Mouse (Mus musculus) forelimb bud, embryonic 11.5 days (tissue): Measurements from ENCODE around the gene Sun5.
"Not testable (repeated sequence)": the region's sequence is repeated elsewhere in the genome, so short reads cannot be mapped to it uniquely, and the experiment has no call there.

Experiments used
- DNase-seq: peaks from one replicate; pipeline ENCODE4 v3.0.0-alpha.2; 2012; ENCODE audit warnings: low read depth, low spot score

The Sun5 gene

GRCm38 (mm10) chr2:153870984-153871383 lies at the start of gene Sun5:
Gene Sun5 (minus strand): TSS chr2:153871084.
- DNase-seq: no peak

DNA sequence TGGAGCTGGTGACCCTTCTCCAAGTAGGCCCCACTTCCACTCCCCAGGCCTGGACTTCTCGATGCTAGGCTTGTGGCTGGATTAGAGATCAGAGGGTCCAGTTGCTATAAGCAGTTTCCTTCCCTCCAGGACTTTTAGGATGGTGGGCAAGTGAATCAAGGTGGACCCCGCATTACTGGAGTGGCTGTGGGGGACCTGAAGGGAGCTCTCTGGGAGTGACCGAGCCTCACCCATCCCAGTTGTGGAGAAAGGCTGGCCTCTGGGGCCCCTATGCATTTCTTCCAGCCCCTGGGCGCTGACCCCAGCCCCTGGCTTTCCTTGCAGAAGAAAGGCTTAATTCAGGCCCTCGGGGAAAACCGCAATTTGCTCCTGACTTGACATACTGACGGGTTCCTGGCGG lies 47.0 kb upstream of the Sun5 start, which contains the start of gene Bpifb3:
Gene Bpifb3, plus strand, starts transcription at position 301 of the 400 bp plus-strand sequence.
- no peak for DNase-seq

DNA sequence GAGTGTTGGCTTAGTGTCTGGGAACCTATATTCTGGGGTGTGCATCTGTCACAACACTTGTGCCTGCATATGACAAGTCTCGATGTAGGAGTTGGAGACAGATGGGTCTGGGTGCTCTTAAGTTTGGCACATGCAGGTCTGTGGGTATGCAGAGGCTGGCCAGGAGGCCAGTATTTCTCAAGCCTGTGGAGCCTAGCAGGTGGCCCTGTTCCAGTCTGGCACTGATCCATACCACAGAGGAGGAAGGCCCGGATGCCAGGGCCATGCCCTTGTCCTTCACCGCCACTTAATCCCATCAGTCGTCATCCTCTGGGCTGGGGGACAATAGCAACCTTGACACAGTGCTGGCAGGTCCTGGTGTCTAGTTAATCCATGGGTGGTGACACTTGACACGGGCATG lies 43.3 kb upstream of the Sun5 start:
- no peak for DNase-seq

DNA sequence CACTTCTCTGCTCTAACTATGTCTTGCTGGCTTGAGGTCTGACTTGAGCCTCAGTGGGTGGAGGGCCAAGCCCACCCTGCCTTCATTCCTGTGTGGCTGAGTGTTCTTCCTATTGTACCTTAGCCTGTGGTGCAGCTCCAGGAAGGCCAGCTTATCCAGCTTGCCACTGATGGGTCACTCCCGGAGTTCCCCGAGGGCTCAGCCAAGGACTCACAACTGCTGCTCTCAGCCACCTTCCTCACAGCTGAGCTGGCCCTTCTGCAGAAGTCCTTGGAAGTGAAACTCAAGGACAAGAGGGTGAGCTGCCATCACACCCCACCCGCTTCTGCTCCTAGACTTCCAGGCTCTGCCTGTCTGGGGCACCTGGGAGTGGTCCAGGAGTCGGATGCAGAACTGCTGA lies 35.7 kb upstream of the Sun5 start:
- DNase-seq: no peak

GRCm38 (mm10) chr2:153902726-153903125 lies 31.8 kb upstream of the Sun5 start:
- DNase-seq: no peak

DNA sequence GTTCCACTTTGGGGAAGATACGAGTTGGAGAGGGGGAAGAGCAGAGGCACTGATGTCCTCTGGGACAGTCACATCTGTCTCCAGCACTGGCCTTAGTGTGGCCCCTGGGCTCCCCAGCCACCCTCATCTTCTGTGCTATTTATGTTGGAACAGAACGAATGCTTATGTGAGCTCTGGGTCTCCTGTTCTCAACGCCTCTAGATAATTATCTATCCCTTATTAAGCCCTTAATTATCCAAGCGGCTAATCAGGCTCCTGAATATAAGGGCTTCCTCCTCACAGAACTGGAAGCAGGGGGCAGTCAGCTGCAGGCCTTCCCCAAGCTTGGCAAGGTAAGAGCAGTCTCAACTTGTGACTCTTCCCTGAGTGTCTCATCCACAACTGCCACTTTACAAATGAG lies 29.2 kb upstream of the Sun5 start, which contains the start of gene Bpifb6:
Gene Bpifb6, plus strand, starts transcription at position 301 of the 400 bp plus-strand sequence.
- DNase-seq: no peak

GRCm38 (mm10) chr2:153899111-153899510 lies 28.2 kb upstream of the Sun5 start:
- no peak for DNase-seq

DNA sequence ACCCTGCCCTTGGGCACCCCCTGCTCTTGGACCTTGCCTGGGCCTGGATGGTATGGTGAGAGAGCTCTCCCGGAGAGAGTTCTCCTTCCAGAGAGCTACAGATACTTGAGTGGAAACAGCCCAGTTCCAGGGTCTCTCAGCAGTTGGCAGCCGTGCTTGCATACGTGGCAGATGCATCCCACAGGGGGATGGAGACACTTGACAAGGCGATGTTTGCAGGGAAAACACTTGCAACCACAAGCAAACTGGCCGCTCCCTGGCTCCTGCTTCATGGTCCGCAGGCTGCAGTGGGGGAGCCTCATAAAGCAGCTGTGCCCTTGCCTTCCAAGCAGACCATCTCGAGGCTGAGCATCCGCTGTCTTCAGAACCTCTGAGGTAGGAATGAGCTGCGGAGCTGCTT lies 3.9 kb upstream of the Sun5 start, which contains the start of gene Bpifb2:
Gene Bpifb2, plus strand, starts transcription at position 301 of the 400 bp plus-strand sequence.
- no peak for DNase-seq

GRCm38 (mm10) chr2:153861960-153862359 lies 8.9 kb downstream of the Sun5 start:
- DNase-seq: no peak

DNA sequence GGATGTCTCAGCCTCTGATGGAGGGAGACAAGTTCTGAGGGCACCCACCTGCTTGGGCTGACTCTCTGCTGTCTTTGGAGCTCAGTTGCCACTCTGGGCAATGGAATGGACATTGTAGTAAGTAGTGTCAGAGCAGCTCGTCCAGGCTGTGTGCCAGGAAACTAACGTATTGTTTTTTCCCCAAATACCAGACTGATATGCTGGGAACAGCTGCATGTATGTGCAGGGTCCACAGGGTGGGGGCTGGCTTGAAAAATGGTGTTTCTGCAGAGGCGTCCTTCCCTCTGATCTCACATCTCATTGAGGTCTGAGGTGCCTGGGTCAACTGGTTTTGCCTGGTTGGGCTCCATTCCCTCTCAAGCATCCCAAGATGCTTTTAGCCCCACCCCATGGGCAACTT lies 10.2 kb downstream of the Sun5 start:
- DNase-seq: no peak

GRCm38 (mm10) chr2:153860315-153860714 lies 10.6 kb downstream of the Sun5 start:
- no peak for DNase-seq

DNA sequence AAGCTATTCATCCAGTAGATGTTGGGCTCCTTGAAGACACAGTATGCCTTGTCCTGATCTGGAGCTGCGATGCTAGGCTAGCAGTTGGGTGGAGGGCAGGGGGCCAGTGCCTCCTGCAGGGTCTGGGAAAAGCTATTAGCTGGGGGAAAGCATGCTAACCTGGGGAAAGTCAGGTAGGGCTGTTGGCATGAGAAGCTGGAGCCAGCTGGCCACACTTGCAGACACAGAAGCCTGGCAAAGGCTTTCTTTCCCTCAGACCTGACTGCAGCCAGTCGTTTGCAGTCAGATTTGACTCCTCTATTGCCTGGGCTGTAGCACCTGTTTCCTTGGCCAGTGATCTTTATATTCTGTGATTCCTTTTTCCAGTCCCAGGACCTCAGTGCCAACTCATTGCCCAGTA lies 11.3 kb downstream of the Sun5 start:
- DNase-seq: no peak

GRCm38 (mm10) chr2:153853544-153853943 lies 17.3 kb downstream of the Sun5 start:
- DNase-seq: no peak

GRCm38 (mm10) chr2:153851030-153851360 lies 19.9 kb downstream of the Sun5 start:
- DNase-seq: peak; percentile 42

DNA sequence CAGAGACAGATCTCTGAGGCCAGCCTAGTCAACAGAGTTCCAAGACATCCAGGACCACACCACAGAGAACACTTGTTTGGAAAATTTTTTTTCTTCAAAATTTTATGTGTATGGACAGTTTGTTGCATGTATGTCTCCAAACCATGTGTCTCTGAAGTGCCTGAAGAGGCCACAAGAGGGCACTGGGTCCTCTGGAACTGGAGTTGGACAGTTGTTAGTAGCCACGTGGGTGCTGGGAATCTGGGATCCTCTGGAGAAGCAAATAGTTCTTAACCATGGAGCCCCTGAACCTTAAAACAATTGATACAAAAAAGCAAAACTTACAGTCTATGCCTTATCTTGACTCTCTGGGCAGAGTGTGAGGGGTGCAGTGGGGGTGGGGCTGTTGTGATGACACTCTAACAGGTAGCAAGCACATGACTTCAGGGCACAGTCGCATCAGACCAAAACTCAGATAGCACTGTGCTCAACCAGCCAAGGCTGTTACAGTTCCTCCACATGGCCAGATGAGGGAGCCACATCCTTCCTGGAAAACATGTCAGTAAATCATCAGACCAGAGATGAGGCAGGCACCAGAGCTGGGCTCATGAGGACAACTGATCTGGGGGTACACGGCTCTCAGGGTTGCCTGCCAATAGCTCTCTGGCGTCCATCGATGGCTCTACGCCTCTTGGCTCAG lies 20.4 kb downstream of the Sun5 start:
- DNase-seq: no peak

GRCm38 (mm10) chr2:153848389-153848788 lies 22.5 kb downstream of the Sun5 start:
- no peak for DNase-seq

DNA sequence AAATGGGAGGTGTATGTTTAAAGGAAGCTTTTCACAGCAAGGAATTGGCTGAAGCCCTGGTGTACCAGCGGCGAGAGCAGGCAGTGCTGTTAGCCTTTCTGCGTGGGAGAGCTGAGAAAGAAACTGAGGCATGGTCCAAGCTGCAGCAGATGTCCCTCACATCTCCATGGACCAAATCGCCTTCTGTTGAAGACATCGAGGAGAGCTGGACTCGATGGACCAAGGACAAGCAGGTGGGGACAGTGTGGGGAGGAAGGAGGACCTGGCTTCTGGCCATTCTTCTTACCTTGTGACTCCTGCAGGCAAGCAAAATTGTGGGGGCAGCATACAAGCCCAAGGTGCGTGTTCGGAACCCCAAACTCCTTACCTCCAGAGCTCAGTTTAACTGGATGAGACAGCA lies 28.0 kb downstream of the Sun5 start:
- no peak for DNase-seq

- DNase-seq: no peak
Observed at GRCm38 (mm10) chr2:153833291-153833690, 37.6 kb downstream of the Sun5 start.

DNA sequence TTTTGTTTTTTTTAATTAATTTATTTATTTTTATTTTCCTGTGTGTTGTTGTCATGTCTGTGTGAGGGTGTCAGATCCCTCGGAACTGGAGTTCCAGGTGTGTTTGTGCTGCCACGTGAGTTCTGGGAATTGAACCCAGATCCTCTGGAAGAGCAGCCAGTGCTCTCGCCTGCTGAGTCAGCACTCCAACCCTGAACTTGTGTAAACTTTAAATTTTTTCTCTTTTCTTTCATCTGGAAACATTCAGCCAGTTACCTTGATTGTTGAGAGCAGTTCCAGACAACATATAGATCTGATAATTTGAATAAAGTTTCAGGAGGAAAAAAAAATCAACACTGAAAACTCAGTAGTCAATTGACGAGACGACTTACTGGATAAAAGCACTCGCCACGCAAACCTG lies 42.2 kb downstream of the Sun5 start:
- no peak for DNase-seq

GRCm38 (mm10) chr2:153827171-153827830 lies 43.6 kb downstream of the Sun5 start:
- no peak for DNase-seq

DNA sequence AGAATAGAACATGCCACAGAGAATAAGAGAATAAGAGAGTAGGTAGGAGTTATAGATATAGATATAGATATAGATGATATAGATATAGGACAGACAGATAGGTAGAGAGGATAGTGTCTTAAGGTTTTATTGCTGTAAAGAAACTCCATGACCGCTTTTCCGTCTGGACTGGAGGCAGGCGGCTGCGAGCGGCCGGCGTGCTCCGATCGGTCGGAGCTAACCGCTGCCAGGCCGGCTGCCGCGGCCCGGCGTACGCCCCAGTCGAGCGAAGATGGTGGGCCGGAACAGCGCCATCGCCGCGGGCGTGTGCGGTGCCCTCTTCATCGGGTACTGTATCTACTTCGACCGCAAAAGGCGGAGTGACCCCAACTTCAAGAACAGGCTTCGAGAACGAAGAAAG lies 45.0 kb downstream of the Sun5 start:
- not testable (repeated sequence) for DNase-seq

DNA sequence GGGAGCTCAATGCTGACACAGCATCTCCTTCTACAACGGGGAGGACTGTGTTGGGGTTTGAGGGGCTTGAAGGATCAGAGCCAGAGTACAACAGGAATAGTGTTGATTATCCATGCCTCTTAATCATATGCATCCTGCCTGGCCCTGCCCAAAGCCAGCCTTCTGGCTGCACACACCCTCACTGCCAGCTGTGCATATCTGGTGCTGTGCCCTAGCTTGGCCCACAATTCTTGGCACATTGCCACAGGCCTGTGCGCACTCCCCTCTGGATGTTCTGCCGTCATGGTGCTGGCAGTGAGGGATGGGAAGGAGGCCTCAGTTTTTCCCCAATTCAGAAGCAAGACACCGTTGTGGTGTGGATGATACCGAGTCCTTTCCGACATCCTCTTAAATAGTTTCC lies 46.3 kb downstream of the Sun5 start:
- no peak for DNase-seq

DNA sequence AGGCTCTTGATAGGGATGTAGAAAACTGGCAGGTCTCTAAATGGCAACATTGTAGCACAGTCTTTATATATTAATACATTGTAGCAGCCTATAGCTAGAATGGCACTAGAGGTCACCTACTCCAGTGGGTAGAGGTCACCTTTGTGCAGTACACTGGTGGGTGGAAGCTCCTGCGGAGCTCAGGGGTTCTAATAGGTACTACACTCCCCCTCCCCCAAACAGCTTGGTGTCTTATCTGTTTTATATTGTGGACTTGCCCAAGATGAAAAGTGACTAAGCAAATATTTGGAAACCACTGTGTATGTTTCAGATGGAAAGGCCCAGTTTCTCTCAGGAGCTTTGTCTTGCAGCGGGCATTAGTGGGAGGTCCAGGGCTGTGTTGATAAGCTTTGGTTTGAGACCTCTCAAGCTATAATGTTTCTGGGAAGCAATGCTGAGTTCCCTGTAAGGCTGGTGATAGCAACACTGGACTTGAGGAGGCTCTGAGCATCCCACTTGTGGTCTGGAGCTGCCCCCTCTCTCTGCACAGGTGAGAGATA lies 48.8 kb downstream of the Sun5 start:
- no peak for DNase-seq
